Mouse (Mus musculus) cortical plate, adult 2 months (tissue): Measurements from ENCODE around the gene Sbf2.

ENCODE experiments used
- CTCF ChIP-seq: fragments of 200-500 bp; IDR thresholded peaks from 2 replicates; pipeline ENCODE4 v1.5.1; 2011; ENCODE audit warnings: mild to moderate bottlenecking, control low read depth, low read length; ENCODE audit not compliant: insufficient read depth; ENCODE audit errors: extremely low read depth
- POLR2A ChIP-seq: fragments of 200-500 bp; IDR thresholded peaks from 2 replicates; pipeline ENCODE4 v1.6.1; 2011; ENCODE audit warnings: mild to moderate bottlenecking, low read length, control low read depth; ENCODE audit not compliant: insufficient read depth; ENCODE audit errors: extremely low read depth

- TF ChIP-seq POLR2A (no peak), CTCF (no peak)
These were observed 59.5 kb downstream of the Sbf2 start for GRCm38 (mm10) chr7:110555260-110555659.
